ENCODE assay signal across 9 mouse cellular contexts in the genomic region with DNA sequence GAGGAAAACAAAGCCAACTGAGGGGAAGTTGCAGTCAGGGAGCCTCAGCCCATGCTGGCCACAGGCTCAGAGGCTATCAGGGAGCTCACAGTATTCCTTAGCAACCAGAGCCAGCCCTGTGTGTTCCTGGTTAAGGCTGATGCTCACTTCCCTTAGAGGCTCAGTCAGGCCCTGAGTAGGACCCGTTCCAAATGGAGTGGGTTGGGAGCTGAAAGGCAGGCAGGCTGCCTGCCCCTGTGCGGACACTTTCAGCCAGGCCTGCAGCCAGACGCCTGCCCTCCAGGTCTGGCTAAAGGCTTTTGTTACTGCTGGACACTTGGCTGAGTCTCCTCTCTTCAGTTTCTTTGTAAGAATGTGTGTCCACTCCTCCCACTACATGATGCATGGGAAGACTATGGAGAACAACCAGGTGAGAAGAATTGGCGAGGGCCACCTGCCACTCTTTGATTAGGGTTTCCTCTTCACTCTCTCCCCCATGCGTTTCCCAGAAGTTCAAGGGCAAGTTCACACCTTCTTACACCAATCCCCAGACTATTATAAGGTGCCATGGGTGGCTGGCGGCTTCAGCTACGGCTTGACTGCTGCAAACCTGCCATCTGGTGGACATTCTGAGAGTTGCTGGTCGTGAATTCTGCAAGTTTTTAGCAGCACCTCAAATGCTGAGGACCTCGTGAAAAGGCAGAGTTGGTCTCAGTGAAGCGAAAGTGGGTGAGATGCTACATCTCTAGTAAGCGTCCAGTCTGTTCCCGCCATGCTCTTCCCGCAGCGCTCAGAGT. TPM values are rescaled to one million over a fixed set of nuclear protein-coding genes. Genes with fewer than 3 reads are reported as not detected.
A peak's percentile ranks its signal among the peaks of the same experiment; 100 is the strongest.
DNase-seq lines count a peak whose midpoint lies in the region; ATAC-seq lines count a peak whose summit lies in the region.
"Had no signal": no experiment of that assay in that cellular context is flagged by ENCODE, and none has a peak within 500 bp of the region (broad histone marks: within the 10 kb centered on the region; RNA-seq: fewer than 3 reads in every experiment).

No protein-coding gene starts in this region.

- H3K36me3 ChIP-seq in kidney, embryonic 16.5 days (ENCODE audit: insufficient read depth, low read length): no peaks in the 10 kb centered on the region
- H3K36me3 ChIP-seq in hindbrain, embryonic 15.5 days: no peaks in the 10 kb centered on the region
- no peaks in the 10 kb centered on the region for H3K36me3 ChIP-seq in midbrain, embryonic 16.5 days (ENCODE audit: control insufficient read depth, insufficient read depth, low read length)
- H3K36me3 ChIP-seq in stomach, embryonic 16.5 days (ENCODE audit: control insufficient read depth, insufficient read depth, low read length): no peaks in the 10 kb centered on the region

- intact Hi-C loops in left cerebral cortex, postnatal 14 days (cut with DNase I): loop anchor here (1.0 to 5.0 kb wide), 3 partner anchors 39 to 116 kb away; partner anchors contain the start of gene Olfr156

- DNase-seq in kidney, adult 18-20 months: peak; percentile 71
- peak; percentile 65 for DNase-seq in cerebellum, adult 9-10 months
- peak; percentile 66 to 68 for DNase-seq in frontal cortex, postnatal 25 days (ENCODE audit: low spot score in 2 of 2)
- DNase-seq in left cerebral cortex, postnatal 14 days (ENCODE audit: low spot score in 2 of 2): peak; percentile 70 to 83

- H3K9ac ChIP-seq in kidney, embryonic 16.5 days (replicated peaks; ENCODE audit: low read length): no peak overlapping the region
- H3K9ac ChIP-seq in hindbrain, embryonic 15.5 days: no peak overlapping the region
- H3K9ac ChIP-seq in midbrain, embryonic 16.5 days (ENCODE audit: low read depth, low read length): no peak overlapping the region
- H3K9ac ChIP-seq in stomach, embryonic 16.5 days (ENCODE audit: low read length): 0 out of 2 replicates have a peak overlapping the region, but pooled peaks have one; percentile 17

- no peaks in the 10 kb centered on the region for H3K27me3 ChIP-seq in kidney, embryonic 16.5 days (ENCODE audit: insufficient read depth, low read length)
- no peaks in the 10 kb centered on the region for H3K27me3 ChIP-seq in hindbrain, embryonic 15.5 days
- no peaks in the 10 kb centered on the region for H3K27me3 ChIP-seq in midbrain, embryonic 16.5 days (ENCODE audit: control insufficient read depth, insufficient read depth, low read depth, low read length)
- H3K27me3 ChIP-seq in stomach, embryonic 16.5 days (ENCODE audit: control insufficient read depth, insufficient read depth, low read length): no peaks in the 10 kb centered on the region

- no peak for ATAC-seq in kidney, embryonic 16.5 days (ENCODE audit: low FRiP score, low TSS enrichment)
- ATAC-seq in hindbrain, embryonic 15.5 days (ENCODE audit: low FRiP score, low read depth): peak; percentile 65; the same call in 1 of the 2 replicates
- ATAC-seq in midbrain, embryonic 16.5 days: 0 out of 2 replicates have a peak, but pooled peaks have one; percentile 67
- ATAC-seq in stomach, embryonic 16.5 days (ENCODE audit: insufficient read depth, low FRiP score): no peak

- H3K27ac ChIP-seq in kidney, embryonic 16.5 days (ENCODE audit: low read length): no peak overlapping the region
- H3K27ac ChIP-seq in hindbrain, embryonic 15.5 days (replicated peaks): no peak overlapping the region
- no peak overlapping the region for H3K27ac ChIP-seq in midbrain, embryonic 16.5 days (ENCODE audit: low read length)
- no peak overlapping the region for H3K27ac ChIP-seq in stomach, embryonic 16.5 days (ENCODE audit: low read length)

- no peak overlapping the region for H3K4me2 ChIP-seq in kidney, embryonic 16.5 days (replicated peaks; ENCODE audit: low read depth, low read length)
- H3K4me2 ChIP-seq in hindbrain, embryonic 15.5 days: no peak overlapping the region
- no peak overlapping the region for H3K4me2 ChIP-seq in midbrain, embryonic 16.5 days (ENCODE audit: low read length)
- H3K4me2 ChIP-seq in stomach, embryonic 16.5 days (ENCODE audit: low read depth, low read length): no peak overlapping the region

- no peak overlapping the region for H3K4me3 ChIP-seq in kidney, embryonic 16.5 days (ENCODE audit: low read length)
- no peak overlapping the region for H3K4me3 ChIP-seq in hindbrain, embryonic 15.5 days
- H3K4me3 ChIP-seq in midbrain, embryonic 16.5 days (ENCODE audit: low read depth, low read length): no peak overlapping the region
- no peak overlapping the region for H3K4me3 ChIP-seq in stomach, embryonic 16.5 days (replicated peaks; ENCODE audit: low read length)

- H3K9me3 ChIP-seq in kidney, embryonic 16.5 days (ENCODE audit: low read length): no peaks in the 10 kb centered on the region
- H3K9me3 ChIP-seq in hindbrain, embryonic 15.5 days: no peaks in the 10 kb centered on the region
- no peaks in the 10 kb centered on the region for H3K9me3 ChIP-seq in midbrain, embryonic 16.5 days (replicated peaks; ENCODE audit: control insufficient read depth, low read length, poor library complexity, severe bottlenecking)
- H3K9me3 ChIP-seq in stomach, embryonic 16.5 days (replicated peaks; ENCODE audit: control insufficient read depth, low read length): no peaks in the 10 kb centered on the region

- no peaks in the 10 kb centered on the region for H3K4me1 ChIP-seq in kidney, embryonic 16.5 days (ENCODE audit: insufficient read depth, low read length)
- H3K4me1 ChIP-seq in hindbrain, embryonic 15.5 days (replicated peaks): peaks cover 6% of the 10 kb centered on the region
- no peaks in the 10 kb centered on the region for H3K4me1 ChIP-seq in midbrain, embryonic 16.5 days (ENCODE audit: control insufficient read depth, insufficient read depth, low read length)
- no peaks in the 10 kb centered on the region for H3K4me1 ChIP-seq in stomach, embryonic 16.5 days (ENCODE audit: control insufficient read depth, insufficient read depth, low read length)

- WGBS in kidney, embryonic 16.5 days: 16% methylated on average over 14 of the region's 14 CpGs
- 16% methylated on average over 14 of the region's 14 CpGs for WGBS in hindbrain, embryonic 15.5 days
- WGBS in midbrain, embryonic 16.5 days: 13% methylated on average over 14 of the region's 14 CpGs
- WGBS in stomach, embryonic 16.5 days: 15% methylated on average over 14 of the region's 14 CpGs

RNA-seq across cellular contexts. Expression of gene Olfr155, which starts 9.6 kb away (rescaled TPM):
- not detected in 2 replicates for polyA plus RNA-seq in kidney, embryonic 16.5 days (2015; fragmentation: Nextera tagmentation; extraction: Ambion mirVana)
- polyA plus RNA-seq in hindbrain, embryonic 15.5 days (2015; fragmentation: Nextera tagmentation; extraction: Ambion mirVana): not detected in 2 replicates
- not detected for total RNA-seq in left cerebral cortex, postnatal 14 days (2021)
- not detected in 2 replicates for polyA plus RNA-seq in midbrain, embryonic 16.5 days (2015; fragmentation: Nextera tagmentation; extraction: Ambion mirVana)
- not detected in 2 replicates for polyA plus RNA-seq in stomach, embryonic 16.5 days (2015; fragmentation: Nextera tagmentation; extraction: Ambion mirVana)
- total RNA-seq: adrenal gland, postnatal 4 days had no signal

RNA-seq across cellular contexts. Expression of gene Reck, which starts 14.4 kb away (rescaled TPM):
- polyA plus RNA-seq in kidney, embryonic 16.5 days (2015; fragmentation: Nextera tagmentation; extraction: Ambion mirVana): 27.2 and 28.5 TPM in 2 replicates
- 5.4 TPM in 2 replicates for polyA plus RNA-seq in hindbrain, embryonic 15.5 days (2015; fragmentation: Nextera tagmentation; extraction: Ambion mirVana)
- total RNA-seq in left cerebral cortex, postnatal 14 days (2021): 1 to 10 TPM; 5.6 to 7.3 TPM
- 4.4 and 6.1 TPM in 2 replicates for polyA plus RNA-seq in midbrain, embryonic 16.5 days (2015; fragmentation: Nextera tagmentation; extraction: Ambion mirVana)
- polyA plus RNA-seq in stomach, embryonic 16.5 days (2015; fragmentation: Nextera tagmentation; extraction: Ambion mirVana): 23.8 and 25.4 TPM in 2 replicates

RNA-seq across cellular contexts. Expression of gene Olfr157, which starts 20.9 kb away (rescaled TPM):
- not detected in 2 replicates for polyA plus RNA-seq in kidney, embryonic 16.5 days (2015; fragmentation: Nextera tagmentation; extraction: Ambion mirVana)
- not detected in 2 replicates for polyA plus RNA-seq in hindbrain, embryonic 15.5 days (2015; fragmentation: Nextera tagmentation; extraction: Ambion mirVana)
- not detected for total RNA-seq in left cerebral cortex, postnatal 14 days (2021)
- not detected in 2 replicates for polyA plus RNA-seq in midbrain, embryonic 16.5 days (2015; fragmentation: Nextera tagmentation; extraction: Ambion mirVana)
- not detected in 2 replicates for polyA plus RNA-seq in stomach, embryonic 16.5 days (2015; fragmentation: Nextera tagmentation; extraction: Ambion mirVana)
- total RNA-seq: adrenal gland, postnatal 4 days had no signal

RNA-seq across cellular contexts. Expression of gene Olfr156, which starts 37.2 kb away (rescaled TPM):
- polyA plus RNA-seq in kidney, embryonic 16.5 days (2015; fragmentation: Nextera tagmentation; extraction: Ambion mirVana): not detected in 2 replicates
- polyA plus RNA-seq in hindbrain, embryonic 15.5 days (2015; fragmentation: Nextera tagmentation; extraction: Ambion mirVana): not detected in 2 replicates
- not detected for total RNA-seq in left cerebral cortex, postnatal 14 days (2021)
- not detected in 2 replicates for polyA plus RNA-seq in midbrain, embryonic 16.5 days (2015; fragmentation: Nextera tagmentation; extraction: Ambion mirVana)
- polyA plus RNA-seq in stomach, embryonic 16.5 days (2015; fragmentation: Nextera tagmentation; extraction: Ambion mirVana): not detected in 2 replicates
- total RNA-seq: adrenal gland, postnatal 4 days had no signal

Comparison
In these comparisons a context has a peak if more than half of its experiments do, and no peak if none do; other contexts are left out.
1. ATAC-seq: peak in hindbrain, embryonic 15.5 days (single experiment) and midbrain, embryonic 16.5 days (single experiment); none in kidney, embryonic 16.5 days (single experiment) and stomach, embryonic 16.5 days (single experiment).
2. Peak in every context shown above with its lines, with median percentiles within 50 percentile points of each other: DNase-seq.